ENCODE assay signal across 23 mouse cellular contexts in the genomic region with DNA sequence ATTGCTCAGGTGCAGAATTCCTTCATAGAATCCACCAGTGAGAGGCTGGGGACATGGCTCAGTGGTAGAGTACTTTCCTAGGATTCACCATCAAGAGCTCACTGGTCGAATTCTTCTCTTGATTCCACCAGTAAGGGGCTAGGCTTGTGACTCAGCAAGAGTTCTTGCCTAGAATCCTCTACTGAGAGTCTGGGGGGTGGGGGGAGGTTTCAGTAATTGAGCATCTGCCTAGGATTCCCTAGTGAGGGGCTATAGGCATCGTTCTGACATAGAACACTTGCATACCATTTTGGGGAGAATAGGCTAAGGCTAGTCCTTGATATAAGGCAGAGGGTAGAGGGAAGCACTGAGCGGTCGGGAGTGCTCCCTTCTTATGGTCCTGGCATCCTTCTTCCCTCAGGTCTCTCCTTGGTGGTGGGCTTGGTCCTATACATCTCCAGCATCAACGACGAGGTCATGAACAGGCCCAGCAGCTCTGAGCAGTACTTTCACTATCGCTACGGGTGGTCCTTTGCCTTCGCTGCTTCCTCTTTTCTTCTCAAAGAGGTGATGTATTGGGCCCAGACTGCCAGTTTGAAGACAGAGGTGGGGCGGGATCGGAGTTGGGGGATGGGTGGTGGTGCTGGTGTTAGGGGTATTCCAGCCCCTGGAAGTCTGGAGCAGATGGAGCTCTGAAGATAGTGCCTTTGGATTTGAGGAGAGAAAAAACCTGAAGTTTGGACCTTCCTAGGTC. TPM values are rescaled to one million over a fixed set of nuclear protein-coding genes. Genes with fewer than 3 reads are reported as not detected.
DNase-seq lines count a peak whose midpoint lies in the region; ATAC-seq and TF ChIP-seq lines count a peak whose summit lies in the region.
"Had no signal": no experiment of that assay in that cellular context is flagged by ENCODE, and none has a peak within 500 bp of the region (broad histone marks: within the 10 kb centered on the region; RNA-seq: fewer than 3 reads in every experiment).

No protein-coding gene starts in this region.

- H3K4me1 ChIP-seq in CH12.LX (ENCODE audit: control insufficient read depth in 1 of 2, insufficient read depth in 2 of 2): peaks cover 0 to 18% of the 10 kb centered on the region in 2 experiments; a peak in 3 of 4 replicates
- peaks cover 14% of the 10 kb centered on the region for H3K4me1 ChIP-seq in kidney, embryonic 16.5 days (ENCODE audit: insufficient read depth, low read length)
- H3K4me1 ChIP-seq: liver, embryonic 15.5 days had no signal

- H3K27me3 ChIP-seq in CH12.LX (replicated peaks): no peaks in the 10 kb centered on the region
- peaks cover 18% of the 10 kb centered on the region for H3K27me3 ChIP-seq in kidney, embryonic 16.5 days (ENCODE audit: insufficient read depth, low read length)
- H3K27me3 ChIP-seq: forebrain, embryonic 13.5 days had no signal

- peak overlapping the region; percentile 9 for H3K4me2 ChIP-seq in CH12.LX (ENCODE audit: insufficient read depth, low read depth, poor library complexity, severe bottlenecking)
- no peak overlapping the region for H3K4me2 ChIP-seq in kidney, embryonic 16.5 days (replicated peaks; ENCODE audit: low read depth, low read length)
- H3K4me2 ChIP-seq: forebrain, embryonic 13.5 days; hindbrain, embryonic 14.5 days; liver, embryonic 15.5 days had no signal

- H3K4me3 ChIP-seq in CH12.LX (replicated peaks in 1 of 3; ENCODE audit: low read depth in 2 of 3, low read length in 2 of 3, poor library complexity in 1 of 3): peak overlapping the region in 1 of 3 experiments; percentile 2
- H3K4me3 ChIP-seq in kidney, embryonic 16.5 days (ENCODE audit: low read length): no peak overlapping the region
- H3K4me3 ChIP-seq: forebrain, embryonic 13.5 days; liver, embryonic 15.5 days; midbrain, embryonic 10.5 days had no signal

- no peak for TF ChIP-seq RAD21 in CH12.LX (IDR thresholded peaks at IDR 0.05; ENCODE audit: low read depth, low read length)

- 49% methylated on average over 11 of the region's 11 CpGs for WGBS in kidney, embryonic 16.5 days

- H3K79me2 ChIP-seq in CH12.LX (replicated peaks; ENCODE audit: control insufficient read depth, extremely low read depth, insufficient read depth, poor library complexity, severe bottlenecking): no peaks in the 10 kb centered on the region

- no peak for TF ChIP-seq POLR2A in CH12.LX (IDR thresholded peaks at IDR 0.05; ENCODE audit: low read depth, low read length)

- H3K36me3 ChIP-seq in CH12.LX (replicated peaks in 1 of 2; ENCODE audit: control insufficient read depth in 1 of 2, insufficient read depth in 1 of 2, low read length in 1 of 2): no peaks in the 10 kb centered on the region
- H3K36me3 ChIP-seq in kidney, embryonic 16.5 days (ENCODE audit: insufficient read depth, low read length): no peaks in the 10 kb centered on the region
- H3K36me3 ChIP-seq: heart, embryonic 12.5 days; liver, embryonic 15.5 days; lung, embryonic 15.5 days had no signal

- DNase-seq in A20 (ENCODE audit: low read depth, low spot score) (peak; percentile 85), CH12.LX (ENCODE audit: extremely low read depth) (peak; percentile 74), MEL-GATA-1-ER (ENCODE audit: extremely low read depth, low read depth) (peak; percentile 52)
- DNase-seq in heart, postnatal 36 days: no peak
- DNase-seq in neural tube, embryonic 10.5 days (ENCODE audit: extremely low spot score, low spot score): no peak
- DNase-seq: adrenal gland, postnatal 25 days; cerebellum, adult 8-10 months; cerebellum, postnatal 36 days; gastrocnemius, postnatal 10 days; heart, adult 18-20 months; heart, postnatal 14 days; kidney, adult 2 months; lung, postnatal 36 days; right cerebral cortex, postnatal 25 days had no signal

- intact Hi-C loops in heart, postnatal 36 days (cut with DNase I): no loop called here

- 0 out of 2 replicates have a peak, but pooled peaks have one; percentile 45 for ATAC-seq in megakaryocyte, adult 5-6 weeks (ENCODE audit: poor library complexity, severe bottlenecking)
- ATAC-seq in kidney, embryonic 16.5 days (ENCODE audit: low FRiP score, low TSS enrichment): no peak
- ATAC-seq: forebrain, embryonic 13.5 days; inflammation-experienced regulatory T-cells, adult 6 months had no signal

- H3K9me3 ChIP-seq in CH12.LX (replicated peaks; ENCODE audit: low read length): no peaks in the 10 kb centered on the region
- H3K9me3 ChIP-seq in kidney, embryonic 16.5 days (ENCODE audit: low read length): no peaks in the 10 kb centered on the region
- H3K9me3 ChIP-seq: forebrain, embryonic 13.5 days; heart, embryonic 12.5 days; liver, embryonic 15.5 days; lung, embryonic 15.5 days; midbrain, embryonic 10.5 days had no signal

- TF ChIP-seq EP300 in CH12.LX (IDR thresholded peaks at IDR 0.05; ENCODE audit: low read length): no peak

- no peak overlapping the region for H3K27ac ChIP-seq in CH12.LX (ENCODE audit: insufficient read depth, low read depth)
- H3K27ac ChIP-seq in kidney, embryonic 16.5 days (ENCODE audit: low read length): no peak overlapping the region
- H3K27ac ChIP-seq: forebrain, embryonic 13.5 days; hindbrain, embryonic 14.5 days; liver, embryonic 15.5 days; lung, embryonic 15.5 days; midbrain, embryonic 10.5 days had no signal

- dilution Hi-C loops in CH12.LX (cut with MboI; ENCODE audit: extremely low pct_ligation_motif_present, extremely low pct_unique_long_range_greater_than_20kb, low sequenced_read_pairs): no loop called here

- H3K9ac ChIP-seq in CH12.LX (ENCODE audit: insufficient read depth, low read depth): peak overlapping the region; percentile 4; the same call in 1 of the 2 replicates
- H3K9ac ChIP-seq in kidney, embryonic 16.5 days (replicated peaks; ENCODE audit: low read length): no peak overlapping the region
- H3K9ac ChIP-seq: forebrain, embryonic 13.5 days; hindbrain, embryonic 14.5 days; liver, embryonic 15.5 days; lung, embryonic 15.5 days had no signal

- no peak for TF ChIP-seq CTCF in CH12.LX (conservative IDR thresholded peaks at IDR 0.05 in 1 of 2, IDR thresholded peaks at IDR 0.05 in 1 of 2; ENCODE audit: low read depth in 2 of 2, low read length in 2 of 2)

- in situ Hi-C loops in CH12.LX (cut with MboI; ENCODE audit: low pct_ligation_motif_present, low pct_unique_long_range_greater_than_20kb, low sequenced_read_pairs): no loop called here

TF ChIP-seq in CH12.LX, 34 proteins besides CTCF, POLR2A, EP300 and RAD21:
- TF ChIP-seq CHD2 (IDR thresholded peaks at IDR 0.05; ENCODE audit: low read length) (peak; percentile 52), USF1 (IDR thresholded peaks at IDR 0.05; ENCODE audit: low read depth, low read length) (no peak), SMC3 (IDR thresholded peaks at IDR 0.05; ENCODE audit: low read depth, low read length) (no peak), BHLHE40 (IDR thresholded peaks at IDR 0.05; ENCODE audit: low read depth, low read length) (no peak), TBP (conservative IDR thresholded peaks at IDR 0.05; ENCODE audit: low read depth, low read length) (no peak), RCOR1 (conservative IDR thresholded peaks at IDR 0.05; ENCODE audit: low read depth, low read length) (no peak), SIN3A (IDR thresholded peaks at IDR 0.05; ENCODE audit: low read length) (no peak), IRF4 (IDR thresholded peaks at IDR 0.05; ENCODE audit: low read depth, low read length) (peak; percentile 35; the same call in 1 of the 2 replicates), MEF2A (IDR thresholded peaks at IDR 0.05; ENCODE audit: borderline replicate concordance, low read depth, low read length) (0 out of 2 replicates have a peak, but pooled peaks have one; percentile 25), UBTF (IDR thresholded peaks at IDR 0.05; ENCODE audit: low read depth, low read length) (no peak)

RNA-seq across cellular contexts. Expression of a gene that starts 24.8 kb away (rescaled TPM):
- total RNA-seq in CH12.LX (2012; rRNA removed) (0.50 and 0.51 TPM in 2 replicates), CH12.LX (2014; rRNA removed) (0.43 and 0.51 TPM in 2 replicates)
- polyA plus RNA-seq in CH12.LX (2012; ENCODE audit: insufficient read length, low read depth): 1.2 and 1.7 TPM in 2 replicates
- not detected in 2 replicates for total RNA-seq in megakaryocyte, adult 5-6 weeks (2015)
- total RNA-seq in megakaryocyte, adult 5-6 weeks (2017): not detected in 2 replicates
- total RNA-seq in heart, postnatal 36 days (2021): not detected
- polyA plus RNA-seq in kidney, embryonic 16.5 days (2015; fragmentation: Nextera tagmentation; extraction: Ambion mirVana): 1.0 TPM in 2 replicates
- total RNA-seq: heart, adult 18-20 months; heart, postnatal 14 days had no signal
- polyA plus RNA-seq: inflammation-experienced regulatory T-cells, adult 6 months; liver, embryonic 15.5 days had no signal

RNA-seq across cellular contexts. Expression of a gene that starts 33.0 kb away (rescaled TPM):
- total RNA-seq in CH12.LX (2012; rRNA removed): 0.21 TPM in 2 replicates
- total RNA-seq in CH12.LX (2014; rRNA removed): 0.26 and 0.28 TPM in 2 replicates
- polyA plus RNA-seq in CH12.LX (2012; ENCODE audit: insufficient read length, low read depth): 2.4 and 2.8 TPM in 2 replicates
- total RNA-seq in megakaryocyte, adult 5-6 weeks (2015): not detected in 2 replicates
- not detected in 2 replicates for total RNA-seq in megakaryocyte, adult 5-6 weeks (2017)
- total RNA-seq in heart, postnatal 36 days (2021): 1 to 10 TPM; 3.7 to 4.7 TPM
- 0.81 and 0.92 TPM in 2 replicates for polyA plus RNA-seq in kidney, embryonic 16.5 days (2015; fragmentation: Nextera tagmentation; extraction: Ambion mirVana)
- polyA plus RNA-seq: inflammation-experienced regulatory T-cells, adult 6 months had no signal

RNA-seq across cellular contexts. Expression of a gene that starts 58.3 kb away (rescaled TPM):
- total RNA-seq in CH12.LX (2012; rRNA removed) (0.13 TPM in 1 of 2 replicates, not detected in the other), CH12.LX (2014; rRNA removed) (not detected in 2 replicates)
- 0.19 TPM in 1 of 2 replicates, not detected in the other for polyA plus RNA-seq in CH12.LX (2012; ENCODE audit: insufficient read length, low read depth)
- total RNA-seq in megakaryocyte, adult 5-6 weeks (2015): not detected in 2 replicates
- total RNA-seq in megakaryocyte, adult 5-6 weeks (2017): not detected in 2 replicates
- 1 to 10 TPM; 1.3 to 1.9 TPM for total RNA-seq in heart, postnatal 36 days (2021)
- 0.19 and 0.22 TPM in 2 replicates for polyA plus RNA-seq in kidney, embryonic 16.5 days (2015; fragmentation: Nextera tagmentation; extraction: Ambion mirVana)
- total RNA-seq: adrenal gland, postnatal 25 days had no signal
- polyA plus RNA-seq: forebrain, embryonic 13.5 days; hindbrain, embryonic 14.5 days; inflammation-experienced regulatory T-cells, adult 6 months; lung, embryonic 15.5 days; midbrain, embryonic 10.5 days had no signal

Comparison
In these comparisons a context has a peak if more than half of its experiments do, and no peak if none do; other contexts are left out.
1. DNase-seq: peak in A20 (single experiment), CH12.LX (single experiment) and MEL-GATA-1-ER (single experiment); none in heart, postnatal 36 days (0 of 2) and neural tube, embryonic 10.5 days (single experiment).